Mouse (Mus musculus) spleen, adult 2 months (tissue): ENCODE data around the gene Srpr. TPM values are rescaled to one million over a fixed set of nuclear protein-coding genes. Genes with fewer than 3 reads are reported as not detected.

ENCODE experiments used
- DNase-seq, 2 experiments: peaks; one replicate each; pipeline versions ENCODE4 v3.0.0 to v3.0.0-alpha.2; 2012 to 2021; ENCODE audit warnings: low spot score in 2 of 2, low read depth in 1 of 2
- H3K27ac ChIP-seq: fragments of 200-500 bp; 2 replicates; pipeline ENCODE4 v1.5.1; 2012; ENCODE audit warnings: low read length, inconsistent platforms; ENCODE audit not compliant: insufficient read depth
- H3K27me3 ChIP-seq: fragments of 200-500 bp; 2 replicates; pipeline ENCODE4 v1.6.1; 2012; ENCODE audit warnings: mild to moderate bottlenecking, moderate library complexity, low read length, inconsistent platforms; ENCODE audit not compliant: control insufficient read depth, insufficient read depth
- H3K36me3 ChIP-seq: fragments of 200-500 bp; 2 replicates; pipeline ENCODE4 v1.6.1; 2012; ENCODE audit warnings: mild to moderate bottlenecking, low read length, inconsistent platforms; ENCODE audit not compliant: control insufficient read depth, insufficient read depth
- H3K4me1 ChIP-seq: fragments of 200-500 bp; 2 replicates; pipeline ENCODE4 v1.6.1; 2011; ENCODE audit warnings: inconsistent platforms; ENCODE audit not compliant: control insufficient read depth, insufficient read depth, insufficient read length
- H3K4me3 ChIP-seq: fragments of 200-500 bp; 2 replicates; pipeline ENCODE4 v1.5.1; 2011; ENCODE audit warnings: mild to moderate bottlenecking, inconsistent platforms; ENCODE audit not compliant: insufficient read depth, insufficient read length; ENCODE audit errors: extremely low read depth
- CTCF ChIP-seq: fragments of 200-500 bp; IDR thresholded peaks from 2 replicates; pipeline ENCODE4 v1.5.1; 2011; ENCODE audit warnings: mild to moderate bottlenecking, inconsistent platforms; ENCODE audit not compliant: insufficient read depth, insufficient read length, insufficient replicate concordance; ENCODE audit errors: extremely low read depth
- POLR2A ChIP-seq: fragments of 200-500 bp; IDR thresholded peaks from 2 replicates; pipeline ENCODE4 v1.6.1; 2011; ENCODE audit warnings: low read depth, low read length, inconsistent platforms
- WGBS: fragments of 180-500 bp; shearing (Covaris S2); methylation state at CpG from one replicate; pipeline ENCODE4 v1.1.7; 2018; 5-methylcytosine and 5-hydroxymethylcytosine counted together
- polyA plus RNA-seq: library from polyadenylated mRNA; depleted of rRNA; stranded (reverse); fragments of >200 nt; gene quantifications from 2 replicates; pipeline ENCODE4 v1.2.3, GENCODE M21; 2012

The Srpr gene
- polyA plus RNA-seq, 1 experiment, result 34.0 TPM

- H3K27ac ChIP-seq, result peak overlapping the region; percentile 58; the same call in 1 of the 2 replicates
- H3K4me1 ChIP-seq, result peaks cover 5% of the 10 kb centered on the region
- peaks cover 20% of the 10 kb centered on the region for H3K36me3 ChIP-seq
- peak overlapping the region; percentile 97 for H3K4me3 ChIP-seq
- no peaks in the 10 kb centered on the region for H3K27me3 ChIP-seq
- TF ChIP-seq POLR2A, result no peak
- no peak for TF ChIP-seq CTCF
- 3% methylated on average over 21 of the region's 21 CpGs for WGBS
- no peak for DNase-seq
Observed at GRCm38 (mm10) chr9:35267976-35268715, 68.2 kb downstream of the Srpr start.

GRCm38 (mm10) chr9:35277855-35278365 lies 77.9 kb downstream of the Srpr start:
- no peak overlapping the region for H3K4me3 ChIP-seq
- H3K27ac ChIP-seq, result no peak overlapping the region
- no peak for DNase-seq
- 75% methylated on average over 3 of the region's 3 CpGs for WGBS
- no peaks in the 10 kb centered on the region for H3K4me1 ChIP-seq
- no peaks in the 10 kb centered on the region for H3K27me3 ChIP-seq
- H3K36me3 ChIP-seq, result peaks cover 26% of the 10 kb centered on the region
- TF ChIP-seq POLR2A (no peak), CTCF (no peak)

GRCm38 (mm10) chr9:35278451-35278850 lies 78.5 kb downstream of the Srpr start:
- DNase-seq, result no peak
- H3K27ac ChIP-seq, result no peak overlapping the region
- WGBS, result 86% methylated on average over 4 of the region's 4 CpGs

GRCm38 (mm10) chr9:35282006-35282850 lies 82.3 kb downstream of the Srpr start:
- no peak overlapping the region for H3K4me3 ChIP-seq
- no peaks in the 10 kb centered on the region for H3K4me1 ChIP-seq
- 0 out of 2 replicates have a peak, but pooled peaks have one; percentile 3 for TF ChIP-seq CTCF
- TF ChIP-seq POLR2A, result no peak
- H3K27ac ChIP-seq, result no peak overlapping the region
- no peaks in the 10 kb centered on the region for H3K27me3 ChIP-seq
- H3K36me3 ChIP-seq, result peaks cover 4% of the 10 kb centered on the region; the same call in 1 of the 2 replicates
- WGBS, result 17% methylated on average over 5 of the region's 5 CpGs
- DNase-seq, result peak; percentile 40 to 42

More at GRCm38 (mm10) chr9:35278451-35278850, 78.5 kb downstream of the Srpr start:
- Histone ChIP-seq H3K4me1 (no peaks in the 10 kb centered on the region), H3K27me3 (no peaks in the 10 kb centered on the region), H3K36me3 (peaks cover 21% of the 10 kb centered on the region), H3K4me3 (no peak overlapping the region)
- TF ChIP-seq CTCF, result no peak
- no peak for TF ChIP-seq POLR2A

GRCm38 (mm10) chr9:35282851-35283200 lies 82.9 kb downstream of the Srpr start:
- no peak for TF ChIP-seq CTCF
- no peak for TF ChIP-seq POLR2A
- H3K4me1 ChIP-seq, result no peaks in the 10 kb centered on the region
- DNase-seq, result no peak
- whole genome bisulfite sequencing, result 75% methylated on average over 5 of the region's 5 CpGs
- no peak overlapping the region for H3K4me3 ChIP-seq
- H3K27ac ChIP-seq, result no peak overlapping the region
- peaks cover 3% of the 10 kb centered on the region; the same call in 1 of the 2 replicates for H3K36me3 ChIP-seq
- no peaks in the 10 kb centered on the region for H3K27me3 ChIP-seq

- Histone ChIP-seq H3K27me3 (no peaks in the 10 kb centered on the region), H3K4me3 (no peak overlapping the region), H3K27ac (no peak overlapping the region), H3K36me3 (no peaks in the 10 kb centered on the region), H3K4me1 (no peaks in the 10 kb centered on the region)
- TF ChIP-seq CTCF (no peak), POLR2A (no peak)
- WGBS, result 93% methylated on average over 13 of the region's 13 CpGs
- no peak for DNase-seq
Observed at GRCm38 (mm10) chr9:35283415-35284069, 83.6 kb downstream of the Srpr start.
